Mouse (Mus musculus): Measurements from ENCODE around the gene Wfs1. TPM values are rescaled to one million over a fixed set of nuclear protein-coding genes. Genes with fewer than 3 reads are reported as not detected.

Gene Wfs1
- total and polyA plus RNA-seq, 3 experiments: 0.56 to 2.5 (median 1.8) TPM

DNA sequence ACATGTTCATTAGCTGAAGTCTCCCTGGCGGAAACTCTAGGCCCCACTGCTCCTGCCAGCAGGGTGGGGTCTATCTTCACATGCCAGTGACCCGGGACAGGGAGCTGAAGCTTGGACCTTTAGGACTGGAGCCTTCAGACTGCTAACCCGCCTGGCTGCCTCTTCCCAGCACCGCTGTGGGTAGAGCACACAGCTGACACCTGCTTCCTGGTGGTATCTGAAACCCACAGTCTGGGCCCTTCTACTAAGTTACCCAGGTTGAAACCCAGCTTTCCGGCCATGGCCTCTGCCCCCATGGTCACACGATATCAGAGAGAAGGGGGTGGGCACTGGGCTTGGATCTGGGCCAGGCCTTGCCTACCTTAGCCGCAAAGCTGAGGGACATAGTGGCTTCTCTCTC lies 9.4 kb downstream of the Wfs1 start:
- Histone ChIP-seq H3K4me3 (replicated peaks in 1 of 3; ENCODE audit: low read depth in 2 of 3, low read length in 2 of 3, poor library complexity in 1 of 3) (no peak overlapping the region), H3K36me3 (replicated peaks in 1 of 2; ENCODE audit: control insufficient read depth in 1 of 2, insufficient read depth in 1 of 2, low read length in 1 of 2) (peaks cover 15 to 37% of the 10 kb centered on the region in 2 experiments), H3K9me3 (replicated peaks; ENCODE audit: low read length) (no peaks in the 10 kb centered on the region), H3K4me1 (ENCODE audit: control insufficient read depth in 1 of 2, insufficient read depth in 2 of 2) (peaks cover 25 to 26% of the 10 kb centered on the region in 2 experiments), H3K27me3 (replicated peaks) (no peaks in the 10 kb centered on the region), H3K27ac (ENCODE audit: insufficient read depth, low read depth) (peak overlapping the region; percentile 66), H3K9ac (ENCODE audit: insufficient read depth, low read depth) (peak overlapping the region; percentile 24; the same call in 1 of the 2 replicates), H3K4me2 (ENCODE audit: insufficient read depth, low read depth, poor library complexity, severe bottlenecking) (peak overlapping the region; percentile 42), H3K79me2 (replicated peaks; ENCODE audit: control insufficient read depth, extremely low read depth, insufficient read depth, poor library complexity, severe bottlenecking) (no peaks in the 10 kb centered on the region)
- dilution Hi-C loops (cut with MboI; ENCODE audit: extremely low pct_ligation_motif_present, extremely low pct_unique_long_range_greater_than_20kb, low sequenced_read_pairs) (no loop called here), in situ Hi-C loops (cut with MboI; ENCODE audit: low pct_ligation_motif_present, low pct_unique_long_range_greater_than_20kb, low sequenced_read_pairs) (no loop called here)
- DNase-seq (ENCODE audit: extremely low read depth): peak; percentile 29
- TF ChIP-seq SIN3A (IDR thresholded peaks at IDR 0.05; ENCODE audit: low read length) (0 out of 2 replicates have a peak, but pooled peaks have one; percentile 52), TCF12 (IDR thresholded peaks at IDR 0.05; ENCODE audit: low read depth, low read length) (peak; percentile 82), EP300 (IDR thresholded peaks at IDR 0.05; ENCODE audit: low read length) (peak; percentile 27; the same call in 1 of the 2 replicates), TBP (conservative IDR thresholded peaks at IDR 0.05; ENCODE audit: low read depth, low read length) (no peak), IRF4 (IDR thresholded peaks at IDR 0.05; ENCODE audit: low read depth, low read length) (0 out of 2 replicates have a peak, but pooled peaks have one; percentile 9)

DNA sequence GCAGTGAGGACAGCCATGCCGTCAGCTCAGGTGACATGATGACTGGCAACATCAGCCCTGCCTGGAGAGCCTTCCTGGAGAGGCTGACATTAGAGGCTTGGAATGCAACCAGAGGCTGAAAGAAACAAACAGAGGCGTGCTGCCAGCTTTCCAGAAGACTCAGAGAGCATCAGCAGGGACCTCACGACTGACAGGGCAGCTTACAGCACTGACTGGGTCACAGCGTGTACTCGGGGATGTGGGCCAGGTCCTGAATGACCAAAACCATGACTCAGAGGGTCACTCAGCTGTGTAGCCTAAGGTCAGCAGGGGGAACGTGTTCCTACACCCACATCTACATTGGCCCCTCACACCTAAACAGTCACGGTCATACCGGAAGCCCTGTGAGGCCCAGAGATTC lies 10.0 kb downstream of the Wfs1 start:
- dilution Hi-C loops (cut with MboI; ENCODE audit: extremely low pct_ligation_motif_present, extremely low pct_unique_long_range_greater_than_20kb, low sequenced_read_pairs): no loop called here
- peaks cover 25 to 26% of the 10 kb centered on the region in 2 experiments for H3K4me1 ChIP-seq (ENCODE audit: control insufficient read depth in 1 of 2, insufficient read depth in 2 of 2)
- no peak for TF ChIP-seq E2F4 (IDR thresholded peaks at IDR 0.05; ENCODE audit: insufficient replicate concordance, low read depth, low read length)
- TF ChIP-seq CHD1 (IDR thresholded peaks at IDR 0.05; ENCODE audit: low read depth, low read length): no peak
- no peak for TF ChIP-seq MYC (IDR thresholded peaks at IDR 0.05; ENCODE audit: low read depth, low read length)
- peak; percentile 30; the same call in 1 of the 2 replicates for TF ChIP-seq MXI1 (IDR thresholded peaks at IDR 0.05; ENCODE audit: low read depth, low read length)
- 0 out of 2 replicates have a peak, but pooled peaks have one; percentile 46 for TF ChIP-seq BHLHE40 (IDR thresholded peaks at IDR 0.05; ENCODE audit: low read depth, low read length)
- TF ChIP-seq POLR2A (IDR thresholded peaks at IDR 0.05; ENCODE audit: low read depth, low read length): no peak
- TF ChIP-seq EP300 (IDR thresholded peaks at IDR 0.05; ENCODE audit: low read length): no peak
- TF ChIP-seq ZKSCAN1 (IDR thresholded peaks at IDR 0.05; ENCODE audit: borderline replicate concordance, low read depth, low read length): no peak
- TF ChIP-seq MAZ (IDR thresholded peaks at IDR 0.05; ENCODE audit: low read depth, low read length): no peak
- no peak for TF ChIP-seq NELFE (IDR thresholded peaks at IDR 0.05; ENCODE audit: low read depth, low read length)
- no peak for TF ChIP-seq ELF1 (IDR thresholded peaks at IDR 0.05; ENCODE audit: low read depth, low read length)
- no peak for TF ChIP-seq PAX5 (IDR thresholded peaks at IDR 0.05; ENCODE audit: low read length)
- no peak; the same call in 1 of the 2 replicates for TF ChIP-seq SIN3A (IDR thresholded peaks at IDR 0.05; ENCODE audit: low read length)
- peak; percentile 35; the same call in 1 of the 2 replicates for TF ChIP-seq ETS1 (conservative IDR thresholded peaks at IDR 0.05; ENCODE audit: low read depth, low read length)
- TF ChIP-seq RCOR1 (conservative IDR thresholded peaks at IDR 0.05; ENCODE audit: low read depth, low read length): no peak
- no peak for TF ChIP-seq KAT2A (IDR thresholded peaks at IDR 0.05; ENCODE audit: insufficient replicate concordance, low read length)
- no peak for TF ChIP-seq NRF1 (IDR thresholded peaks at IDR 0.05; ENCODE audit: low read depth, low read length)
- no peak for DNase-seq (ENCODE audit: extremely low read depth)
- H3K27me3 ChIP-seq (replicated peaks): no peaks in the 10 kb centered on the region
- H3K9ac ChIP-seq (ENCODE audit: insufficient read depth, low read depth): peak overlapping the region; percentile 24; the same call in 1 of the 2 replicates
- H3K9me3 ChIP-seq (replicated peaks; ENCODE audit: low read length): no peaks in the 10 kb centered on the region
- peak overlapping the region; percentile 66 for H3K27ac ChIP-seq (ENCODE audit: insufficient read depth, low read depth)
- H3K4me3 ChIP-seq (replicated peaks in 1 of 3; ENCODE audit: low read depth in 2 of 3, low read length in 2 of 3, poor library complexity in 1 of 3): no peak overlapping the region
- peaks cover 15 to 38% of the 10 kb centered on the region in 2 experiments for H3K36me3 ChIP-seq (replicated peaks in 1 of 2; ENCODE audit: control insufficient read depth in 1 of 2, insufficient read depth in 1 of 2, low read length in 1 of 2)
- H3K4me2 ChIP-seq (ENCODE audit: insufficient read depth, low read depth, poor library complexity, severe bottlenecking): peak overlapping the region; percentile 42
- no peaks in the 10 kb centered on the region for H3K79me2 ChIP-seq (replicated peaks; ENCODE audit: control insufficient read depth, extremely low read depth, insufficient read depth, poor library complexity, severe bottlenecking)
- in situ Hi-C loops (cut with MboI; ENCODE audit: low pct_ligation_motif_present, low pct_unique_long_range_greater_than_20kb, low sequenced_read_pairs): no loop called here
